8 mouse cellular contexts compared by ENCODE assay signal in the genomic region with DNA sequence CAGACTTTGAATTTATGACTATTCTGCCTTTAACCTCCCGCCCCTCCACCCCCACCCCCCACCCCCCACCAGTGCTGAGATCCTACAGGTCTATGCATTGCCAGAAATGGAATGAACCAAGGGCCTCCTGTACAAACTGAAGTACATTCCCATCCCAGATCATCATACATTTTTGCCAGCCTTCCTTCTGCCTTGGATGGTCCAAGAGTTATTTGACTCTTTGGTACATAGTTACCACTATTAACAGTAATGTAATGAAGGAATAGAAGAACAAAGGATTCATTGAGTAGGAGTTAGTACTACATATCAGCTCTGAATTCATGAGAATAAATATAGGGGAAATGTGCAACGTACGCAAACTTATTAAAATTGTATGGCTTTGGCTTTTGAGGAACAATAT. TPM values are rescaled to one million over a fixed set of nuclear protein-coding genes. Genes with fewer than 3 reads are reported as not detected.
DNase-seq lines count a peak whose midpoint lies in the region; ATAC-seq and TF ChIP-seq lines count a peak whose summit lies in the region.

No protein-coding gene starts in this region.

- TF ChIP-seq EP300 in heart, postnatal 0 days (IDR thresholded peaks at IDR 0.05; ENCODE audit: low read depth), result no peak

- peaks cover 10% of the 10 kb centered on the region for H3K4me1 ChIP-seq in heart, postnatal 0 days (ENCODE audit: control insufficient read depth, insufficient read depth)
- peaks cover 12% of the 10 kb centered on the region for H3K4me1 ChIP-seq in embryonic facial prominence, embryonic 15.5 days
- peaks cover 6% of the 10 kb centered on the region for H3K4me1 ChIP-seq in intestine, embryonic 16.5 days (ENCODE audit: control insufficient read depth, insufficient read depth, low read length)
- peaks cover 15% of the 10 kb centered on the region for H3K4me1 ChIP-seq in midbrain, embryonic 16.5 days (ENCODE audit: control insufficient read depth, insufficient read depth, low read length)

- no peaks in the 10 kb centered on the region for H3K9me3 ChIP-seq in heart, postnatal 0 days (replicated peaks; ENCODE audit: control insufficient read depth, low read length)
- no peaks in the 10 kb centered on the region for H3K9me3 ChIP-seq in embryonic facial prominence, embryonic 15.5 days (replicated peaks)
- no peaks in the 10 kb centered on the region for H3K9me3 ChIP-seq in intestine, embryonic 16.5 days (ENCODE audit: control insufficient read depth, low read length)
- no peaks in the 10 kb centered on the region for H3K9me3 ChIP-seq in midbrain, embryonic 16.5 days (replicated peaks; ENCODE audit: control insufficient read depth, low read length, poor library complexity, severe bottlenecking)

- ATAC-seq in heart, postnatal 0 days (ENCODE audit: insufficient read depth, low read depth), result no peak
- ATAC-seq in embryonic facial prominence, embryonic 15.5 days (ENCODE audit: insufficient number of reproducible peaks, low FRiP score, low TSS enrichment, low read depth), result no peak
- ATAC-seq in intestine, embryonic 16.5 days, result peak; percentile 47
- ATAC-seq in midbrain, embryonic 16.5 days, result peak; percentile 46

- no peak for DNase-seq in heart, postnatal 0 days (ENCODE audit: low spot score)
- DNase-seq in heart, postnatal 10 days, result no peak
- DNase-seq in urinary bladder, postnatal 4 days (ENCODE audit: low spot score in 2 of 2), result no peak
- DNase-seq in urinary bladder, postnatal 10 days (ENCODE audit: low spot score), result no peak
- DNase-seq in MN1 (ENCODE audit: low spot score), result no peak

- no peak for TF ChIP-seq CTCF in heart, postnatal 0 days (IDR thresholded peaks at IDR 0.05; ENCODE audit: low read depth)

- H3K4me3 ChIP-seq in heart, postnatal 0 days (ENCODE audit: low read depth, low read length), result no peak overlapping the region
- H3K4me3 ChIP-seq in embryonic facial prominence, embryonic 15.5 days (replicated peaks), result peak overlapping the region; percentile 99
- no peak overlapping the region for H3K4me3 ChIP-seq in intestine, embryonic 16.5 days (ENCODE audit: low read length)
- peak overlapping the region; percentile 84 for H3K4me3 ChIP-seq in midbrain, embryonic 16.5 days (ENCODE audit: low read depth, low read length)

- no peak overlapping the region for H3K27ac ChIP-seq in heart, postnatal 0 days (ENCODE audit: low read depth)
- H3K27ac ChIP-seq in embryonic facial prominence, embryonic 15.5 days (replicated peaks), result no peak overlapping the region
- H3K27ac ChIP-seq in intestine, embryonic 16.5 days (ENCODE audit: low read length), result no peak overlapping the region
- peak overlapping the region; percentile 49; the same call in 1 of the 2 replicates for H3K27ac ChIP-seq in midbrain, embryonic 16.5 days (ENCODE audit: low read length)

- no peak overlapping the region for H3K9ac ChIP-seq in heart, postnatal 0 days (replicated peaks; ENCODE audit: low read depth, low read length)
- no peak overlapping the region for H3K9ac ChIP-seq in embryonic facial prominence, embryonic 15.5 days
- no peak overlapping the region for H3K9ac ChIP-seq in intestine, embryonic 16.5 days (ENCODE audit: low read depth, low read length)
- H3K9ac ChIP-seq in midbrain, embryonic 16.5 days (ENCODE audit: low read depth, low read length), result no peak overlapping the region

- no peaks in the 10 kb centered on the region for H3K27me3 ChIP-seq in heart, postnatal 0 days (ENCODE audit: control insufficient read depth, insufficient read depth, low read length)
- 0 out of 2 replicates have a peak, but pooled peaks cover 2% of the 10 kb centered on the region for H3K27me3 ChIP-seq in embryonic facial prominence, embryonic 15.5 days
- H3K27me3 ChIP-seq in intestine, embryonic 16.5 days (replicated peaks; ENCODE audit: control insufficient read depth, insufficient read depth, low read length), result no peaks in the 10 kb centered on the region
- H3K27me3 ChIP-seq in midbrain, embryonic 16.5 days (ENCODE audit: control insufficient read depth, insufficient read depth, low read depth, low read length), result no peaks in the 10 kb centered on the region

- 20% methylated on average over 3 of the region's 3 CpGs for WGBS in heart, postnatal 0 days
- 19% methylated on average over 3 of the region's 3 CpGs for WGBS in embryonic facial prominence, embryonic 15.5 days
- 26% methylated on average over 3 of the region's 3 CpGs for WGBS in intestine, embryonic 16.5 days
- 23% methylated on average over 3 of the region's 3 CpGs for WGBS in midbrain, embryonic 16.5 days

- 0 out of 2 replicates have a peak overlapping the region, but pooled peaks have one; percentile 25 for H3K4me2 ChIP-seq in heart, postnatal 0 days (ENCODE audit: low read depth, low read length)
- peak overlapping the region; percentile 87 for H3K4me2 ChIP-seq in embryonic facial prominence, embryonic 15.5 days (replicated peaks)
- H3K4me2 ChIP-seq in intestine, embryonic 16.5 days (ENCODE audit: low read depth, low read length), result no peak overlapping the region
- peak overlapping the region; percentile 40 for H3K4me2 ChIP-seq in midbrain, embryonic 16.5 days (ENCODE audit: low read length)

- intact Hi-C loops in heart, postnatal 10 days (cut with DNase I), result loop anchor here (1.0 kb wide), 1 partner anchor 18 kb away; no protein-coding TSS in a partner anchor

- H3K36me3 ChIP-seq in heart, postnatal 0 days (replicated peaks; ENCODE audit: control insufficient read depth, insufficient read depth, low read length), result peaks cover 19% of the 10 kb centered on the region
- peaks cover 19% of the 10 kb centered on the region for H3K36me3 ChIP-seq in embryonic facial prominence, embryonic 15.5 days
- peaks cover 12% of the 10 kb centered on the region for H3K36me3 ChIP-seq in intestine, embryonic 16.5 days (ENCODE audit: control insufficient read depth, insufficient read depth, low read length)
- H3K36me3 ChIP-seq in midbrain, embryonic 16.5 days (ENCODE audit: control insufficient read depth, insufficient read depth, low read length), result peaks cover 14% of the 10 kb centered on the region

RNA-seq across cellular contexts. Expression of a gene that starts 0.4 kb away (rescaled TPM):
- 73.8 and 79.8 TPM in 2 replicates for total RNA-seq in heart, postnatal 0 days (2014; rRNA removed; ENCODE audit: low replicate concordance)
- 15.2 and 17.0 TPM in 2 replicates for polyA plus RNA-seq in heart, postnatal 0 days (2015; fragmentation: Nextera tagmentation; extraction: Ambion mirVana)
- total RNA-seq in heart, postnatal 10 days (2021), result 100 to 1,000 TPM; 103 to 109 TPM
- 51.7 and 52.5 TPM in 2 replicates for polyA plus RNA-seq in embryonic facial prominence, embryonic 15.5 days (2015; fragmentation: Nextera tagmentation; extraction: Ambion mirVana)
- polyA plus RNA-seq in intestine, embryonic 16.5 days (2015; fragmentation: Nextera tagmentation; extraction: Ambion mirVana), result 34.8 and 36.3 TPM in 2 replicates
- 42.9 and 47.6 TPM in 2 replicates for polyA plus RNA-seq in midbrain, embryonic 16.5 days (2015; fragmentation: Nextera tagmentation; extraction: Ambion mirVana)

RNA-seq across cellular contexts. Expression of a gene that starts 23.7 kb away (rescaled TPM):
- total RNA-seq in heart, postnatal 0 days (2014; rRNA removed; ENCODE audit: low replicate concordance), result 41.5 and 50.8 TPM in 2 replicates
- polyA plus RNA-seq in heart, postnatal 0 days (2015; fragmentation: Nextera tagmentation; extraction: Ambion mirVana), result 27.1 and 30.2 TPM in 2 replicates
- 10 to 100 TPM; 32.2 to 34.5 TPM for total RNA-seq in heart, postnatal 10 days (2021)
- 0.73 and 1.0 TPM in 2 replicates for polyA plus RNA-seq in embryonic facial prominence, embryonic 15.5 days (2015; fragmentation: Nextera tagmentation; extraction: Ambion mirVana)
- 2.4 and 2.7 TPM in 2 replicates for polyA plus RNA-seq in intestine, embryonic 16.5 days (2015; fragmentation: Nextera tagmentation; extraction: Ambion mirVana)
- polyA plus RNA-seq in midbrain, embryonic 16.5 days (2015; fragmentation: Nextera tagmentation; extraction: Ambion mirVana), result 2.8 and 2.9 TPM in 2 replicates

RNA-seq across cellular contexts. Expression of a gene that starts 24.7 kb away (rescaled TPM):
- total RNA-seq in heart, postnatal 0 days (2014; rRNA removed; ENCODE audit: low replicate concordance), result 9.2 and 25.3 TPM in 2 replicates
- 14.2 and 16.9 TPM in 2 replicates for polyA plus RNA-seq in heart, postnatal 0 days (2015; fragmentation: Nextera tagmentation; extraction: Ambion mirVana)
- total RNA-seq in heart, postnatal 10 days (2021), result 1 to 10 TPM; 8.1 to 9.3 TPM
- 35.1 and 38.0 TPM in 2 replicates for polyA plus RNA-seq in embryonic facial prominence, embryonic 15.5 days (2015; fragmentation: Nextera tagmentation; extraction: Ambion mirVana)
- polyA plus RNA-seq in intestine, embryonic 16.5 days (2015; fragmentation: Nextera tagmentation; extraction: Ambion mirVana), result 17.2 and 19.6 TPM in 2 replicates
- polyA plus RNA-seq in midbrain, embryonic 16.5 days (2015; fragmentation: Nextera tagmentation; extraction: Ambion mirVana), result 1.9 TPM in 2 replicates

RNA-seq across cellular contexts. Expression of a gene that starts 27.1 kb away (rescaled TPM):
- total RNA-seq in heart, postnatal 0 days (2014; rRNA removed; ENCODE audit: low replicate concordance), result 20.2 and 21.6 TPM in 2 replicates
- polyA plus RNA-seq in heart, postnatal 0 days (2015; fragmentation: Nextera tagmentation; extraction: Ambion mirVana), result 9.6 and 10.0 TPM in 2 replicates
- 10 to 100 TPM; 15.9 to 17.8 TPM for total RNA-seq in heart, postnatal 10 days (2021)
- polyA plus RNA-seq in embryonic facial prominence, embryonic 15.5 days (2015; fragmentation: Nextera tagmentation; extraction: Ambion mirVana), result 8.0 and 8.1 TPM in 2 replicates
- 5.6 and 6.0 TPM in 2 replicates for polyA plus RNA-seq in intestine, embryonic 16.5 days (2015; fragmentation: Nextera tagmentation; extraction: Ambion mirVana)
- 3.4 and 4.3 TPM in 2 replicates for polyA plus RNA-seq in midbrain, embryonic 16.5 days (2015; fragmentation: Nextera tagmentation; extraction: Ambion mirVana)

RNA-seq across cellular contexts. Expression of a gene that starts 31.7 kb away (rescaled TPM):
- 11.8 and 12.0 TPM in 2 replicates for total RNA-seq in heart, postnatal 0 days (2014; rRNA removed; ENCODE audit: low replicate concordance)
- 2.0 and 2.2 TPM in 2 replicates for polyA plus RNA-seq in heart, postnatal 0 days (2015; fragmentation: Nextera tagmentation; extraction: Ambion mirVana)
- total RNA-seq in heart, postnatal 10 days (2021), result 1 to 10 TPM; 7.8 to 8.3 TPM
- polyA plus RNA-seq in embryonic facial prominence, embryonic 15.5 days (2015; fragmentation: Nextera tagmentation; extraction: Ambion mirVana), result 6.3 and 7.4 TPM in 2 replicates
- polyA plus RNA-seq in intestine, embryonic 16.5 days (2015; fragmentation: Nextera tagmentation; extraction: Ambion mirVana), result 6.9 and 9.8 TPM in 2 replicates
- polyA plus RNA-seq in midbrain, embryonic 16.5 days (2015; fragmentation: Nextera tagmentation; extraction: Ambion mirVana), result 7.4 and 7.6 TPM in 2 replicates

Comparison
In these comparisons a context has a peak if more than half of its experiments do, and no peak if none do; other contexts are left out.
1. ATAC-seq: peak in intestine, embryonic 16.5 days (single experiment) and midbrain, embryonic 16.5 days (single experiment); none in heart, postnatal 0 days (single experiment) and embryonic facial prominence, embryonic 15.5 days (single experiment).
2. H3K4me3 ChIP-seq: peak in embryonic facial prominence, embryonic 15.5 days (single experiment) and midbrain, embryonic 16.5 days (single experiment); none in heart, postnatal 0 days (single experiment) and intestine, embryonic 16.5 days (single experiment).